Comparison of ENCODE assay signal across 17 mouse cellular contexts in the genomic region with DNA sequence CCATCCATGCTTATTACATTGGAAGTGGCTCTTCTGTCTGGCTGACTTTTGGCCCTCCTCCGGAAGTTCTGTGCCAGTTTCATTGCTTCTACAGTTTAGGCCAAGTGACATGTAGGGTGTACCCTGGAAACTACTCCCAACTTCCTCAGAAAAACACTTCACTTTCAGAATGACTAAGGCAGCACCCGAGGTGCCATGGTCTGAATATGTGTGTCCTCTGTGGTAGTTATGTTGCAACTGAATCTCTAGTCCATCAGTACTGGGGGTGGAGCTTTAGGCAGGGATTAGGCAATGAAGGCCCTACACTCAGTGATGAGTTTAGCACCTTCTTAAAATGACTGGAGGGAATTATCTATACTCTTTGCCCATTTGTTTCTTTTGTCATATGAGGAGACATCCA.
DNase-seq lines count a peak whose midpoint lies in the region; ATAC-seq and TF ChIP-seq lines count a peak whose summit lies in the region.
"Had no signal": no experiment of that assay in that cellular context is flagged by ENCODE, and none has a peak within 500 bp of the region (broad histone marks: within the 10 kb centered on the region; RNA-seq: fewer than 3 reads in every experiment).

No protein-coding gene starts in this region.

- ATAC-seq in liver, postnatal 0 days, result peak; percentile 74
- no peak for ATAC-seq in erythroblast, adult 5-6 weeks (replicated peaks; ENCODE audit: low FRiP score, poor library complexity, severe bottlenecking)
- ATAC-seq in midbrain, embryonic 13.5 days, result no peak
- ATAC-seq: forebrain, embryonic 15.5 days had no signal

- DNase-seq in layer of hippocampus, adult 9-11 months, result peak; percentile 8
- DNase-seq in layer of hippocampus, postnatal 36 days, result no peak
- DNase-seq in CD4-positive helper T cell, adult 2 months (ENCODE audit: low read depth, low spot score), result peak; percentile 6
- DNase-seq in adipocyte (ENCODE audit: low spot score), result peak; percentile 45
- DNase-seq in liver, postnatal 0 days, result peak; percentile 13
- DNase-seq in cerebellum, adult 8-10 months, result no peak
- DNase-seq: cerebellum, adult 11 months; thymus, postnatal 14 days had no signal

- no peak for TF ChIP-seq EP300 in liver, postnatal 0 days (IDR thresholded peaks at IDR 0.05; ENCODE audit: low read depth)

- H3K4me2 ChIP-seq in liver, postnatal 0 days (ENCODE audit: low read depth, low read length), result no peak overlapping the region
- no peak overlapping the region for H3K4me2 ChIP-seq in midbrain, embryonic 13.5 days (replicated peaks)
- H3K4me2 ChIP-seq: embryonic facial prominence, embryonic 15.5 days; forebrain, embryonic 15.5 days; kidney, embryonic 15.5 days; limb, embryonic 15.5 days had no signal

- H3K27me3 ChIP-seq in liver, postnatal 0 days (ENCODE audit: insufficient read depth, low read length), result no peaks in the 10 kb centered on the region
- H3K27me3 ChIP-seq in midbrain, embryonic 13.5 days, result no peaks in the 10 kb centered on the region
- H3K27me3 ChIP-seq: embryonic facial prominence, embryonic 15.5 days; forebrain, embryonic 15.5 days; kidney, embryonic 15.5 days; limb, embryonic 15.5 days had no signal

- H3K36me3 ChIP-seq in liver, postnatal 0 days (replicated peaks; ENCODE audit: insufficient read depth, low read length), result no peaks in the 10 kb centered on the region
- no peaks in the 10 kb centered on the region for H3K36me3 ChIP-seq in midbrain, embryonic 13.5 days
- H3K36me3 ChIP-seq: embryonic facial prominence, embryonic 15.5 days; forebrain, embryonic 15.5 days; kidney, embryonic 15.5 days; limb, embryonic 15.5 days; midbrain, embryonic 10.5 days had no signal

- H3K4me1 ChIP-seq in liver, postnatal 0 days (ENCODE audit: insufficient read depth), result no peaks in the 10 kb centered on the region
- no peaks in the 10 kb centered on the region for H3K4me1 ChIP-seq in midbrain, embryonic 13.5 days (replicated peaks)
- H3K4me1 ChIP-seq: embryonic facial prominence, embryonic 15.5 days; forebrain, embryonic 15.5 days; limb, embryonic 15.5 days; midbrain, embryonic 10.5 days had no signal

- no peaks in the 10 kb centered on the region for H3K9me3 ChIP-seq in liver, postnatal 0 days (ENCODE audit: low read length)
- no peaks in the 10 kb centered on the region for H3K9me3 ChIP-seq in midbrain, embryonic 13.5 days
- H3K9me3 ChIP-seq: embryonic facial prominence, embryonic 15.5 days; forebrain, embryonic 15.5 days; kidney, embryonic 15.5 days; limb, embryonic 15.5 days; midbrain, embryonic 10.5 days had no signal

- H3K27ac ChIP-seq in liver, postnatal 0 days (ENCODE audit: low read depth), result no peak overlapping the region
- no peak overlapping the region for H3K27ac ChIP-seq in midbrain, embryonic 13.5 days
- H3K27ac ChIP-seq: embryonic facial prominence, embryonic 15.5 days; forebrain, embryonic 15.5 days; kidney, embryonic 15.5 days; layer of hippocampus, adult 2 months; limb, embryonic 15.5 days; midbrain, embryonic 10.5 days had no signal

- TF ChIP-seq CTCF in liver, postnatal 0 days (IDR thresholded peaks at IDR 0.05; ENCODE audit: low read depth), result no peak

- WGBS in liver, postnatal 0 days (ENCODE audit: insufficient replicate concordance), result 56% methylated on average over 2 of the region's 2 CpGs
- 92% methylated on average over 2 of the region's 2 CpGs for WGBS in midbrain, embryonic 13.5 days

- no peak overlapping the region for H3K4me3 ChIP-seq in liver, postnatal 0 days (ENCODE audit: low read depth, low read length)
- H3K4me3 ChIP-seq in midbrain, embryonic 13.5 days (replicated peaks), result no peak overlapping the region
- H3K4me3 ChIP-seq: embryonic facial prominence, embryonic 15.5 days; forebrain, embryonic 15.5 days; kidney, embryonic 15.5 days; layer of hippocampus, adult 2 months; limb, embryonic 15.5 days; midbrain, embryonic 10.5 days; myocyte had no signal

- H3K9ac ChIP-seq in liver, postnatal 0 days (replicated peaks), result no peak overlapping the region
- no peak overlapping the region for H3K9ac ChIP-seq in midbrain, embryonic 13.5 days (replicated peaks)
- H3K9ac ChIP-seq: embryonic facial prominence, embryonic 15.5 days; forebrain, embryonic 15.5 days; kidney, embryonic 15.5 days; limb, embryonic 15.5 days had no signal

Comparison
In these comparisons a context has a peak if more than half of its experiments do, and no peak if none do; other contexts are left out.
1. DNase-seq: peak in layer of hippocampus, adult 9-11 months (single experiment), CD4-positive helper T cell, adult 2 months (single experiment), adipocyte (single experiment) and liver, postnatal 0 days (single experiment); none in layer of hippocampus, postnatal 36 days (0 of 2) and cerebellum, adult 8-10 months (single experiment).